Mouse (Mus musculus): ENCODE results near the gene Cdhr4. TPM values are rescaled to one million over a fixed set of nuclear protein-coding genes. Genes with fewer than 3 reads are reported as not detected.
A peak's percentile ranks its signal among the peaks of the same experiment; 100 is the strongest.

Cdhr4 gene
- polyA plus RNA-seq, 1 experiment = not detected

- TF ChIP-seq CTCF (IDR thresholded peaks at IDR 0.05; ENCODE audit: insufficient read depth, low read depth, low read length) (no peak), POLR2A (IDR thresholded peaks at IDR 0.05; ENCODE audit: insufficient read depth, low read depth, low read length) (no peak)
- no peak overlapping the region for H3K4me3 ChIP-seq (ENCODE audit: insufficient read depth, low read depth, low read length)
- peak overlapping the region; percentile 94 for H3K27ac ChIP-seq (ENCODE audit: insufficient read depth, low read depth, low read length)
- 57% methylated on average over 4 of the region's 4 CpGs for WGBS
- peaks cover 35% of the 10 kb centered on the region for H3K4me1 ChIP-seq (ENCODE audit: control insufficient read depth, insufficient read depth, low read length)
Observed at GRCm38 (mm10) chr9:107960928-107961327, 31.4 kb upstream of the Cdhr4 start.

DNA sequence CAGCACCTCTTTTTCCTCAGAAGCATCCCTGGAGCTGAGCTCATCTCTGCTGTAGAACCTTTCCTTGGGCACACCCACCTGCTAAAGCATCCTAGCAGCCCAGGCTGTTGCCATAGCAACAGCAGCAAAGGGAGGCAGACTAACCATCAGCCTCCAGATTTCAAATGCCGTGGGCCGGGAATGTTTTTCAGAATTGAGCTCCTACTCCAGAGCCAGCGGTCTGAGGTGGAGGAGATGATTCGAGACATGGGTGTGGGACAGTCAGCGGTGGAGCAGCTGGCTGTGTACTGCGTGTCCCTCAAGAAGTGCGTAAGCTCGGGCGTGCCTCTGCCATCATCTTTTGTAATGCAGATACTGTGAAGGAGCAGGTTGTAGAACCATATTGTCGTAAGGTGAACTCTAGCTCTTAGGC, 30.9 kb upstream of the Cdhr4 start:
- Histone ChIP-seq H3K4me1 (ENCODE audit: control insufficient read depth, insufficient read depth, low read length) (peaks cover 35% of the 10 kb centered on the region), H3K27ac (ENCODE audit: insufficient read depth, low read depth, low read length) (peak overlapping the region; percentile 94), H3K4me3 (ENCODE audit: insufficient read depth, low read depth, low read length) (peak overlapping the region; percentile 16; the same call in 1 of the 2 replicates)
- TF ChIP-seq CTCF (IDR thresholded peaks at IDR 0.05; ENCODE audit: insufficient read depth, low read depth, low read length) = no peak
- no peak for TF ChIP-seq POLR2A (IDR thresholded peaks at IDR 0.05; ENCODE audit: insufficient read depth, low read depth, low read length)
- 28% methylated on average over 10 of the region's 10 CpGs for WGBS

DNA sequence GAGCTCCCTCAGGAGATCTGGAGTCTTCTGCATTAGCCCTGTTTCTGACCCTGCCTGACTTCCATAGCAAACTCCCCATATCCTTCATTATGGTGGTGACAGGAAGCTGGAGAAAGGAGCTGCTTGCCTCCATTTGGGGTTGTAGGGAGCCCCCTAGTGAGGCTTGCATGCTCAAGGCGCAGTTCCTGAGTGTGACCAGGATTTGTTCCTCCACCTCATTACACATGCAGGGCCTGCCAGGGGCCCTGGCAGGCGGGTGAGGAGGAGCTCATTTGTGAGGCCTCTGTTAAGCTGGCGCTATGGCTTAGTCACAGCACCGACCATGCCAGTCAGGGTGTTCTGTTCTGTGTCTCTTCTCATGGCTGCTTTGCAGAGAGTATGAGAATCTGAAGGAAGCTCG, 30.4 kb upstream of the Cdhr4 start:
- WGBS = 18% methylated on average over 5 of the region's 5 CpGs

GRCm38 (mm10) chr9:107962916-107963315, 29.4 kb upstream of the Cdhr4 start:
- TF ChIP-seq CTCF (IDR thresholded peaks at IDR 0.05; ENCODE audit: insufficient read depth, low read depth, low read length) (no peak), POLR2A (IDR thresholded peaks at IDR 0.05; ENCODE audit: insufficient read depth, low read depth, low read length) (no peak)
- Histone ChIP-seq H3K27ac (ENCODE audit: insufficient read depth, low read depth, low read length) (peak overlapping the region; percentile 40; the same call in 1 of the 2 replicates), H3K4me3 (ENCODE audit: insufficient read depth, low read depth, low read length) (no peak overlapping the region), H3K4me1 (ENCODE audit: control insufficient read depth, insufficient read depth, low read length) (peaks cover 35% of the 10 kb centered on the region)
- whole genome bisulfite sequencing = 95% methylated on average over 9 of the region's 9 CpGs

More for the DNA sequence above, 30.4 kb upstream of the Cdhr4 start:
- peak overlapping the region; percentile 82 for H3K27ac ChIP-seq (ENCODE audit: insufficient read depth, low read depth, low read length)
- H3K4me1 ChIP-seq (ENCODE audit: control insufficient read depth, insufficient read depth, low read length) = peaks cover 35% of the 10 kb centered on the region
- TF ChIP-seq CTCF (IDR thresholded peaks at IDR 0.05; ENCODE audit: insufficient read depth, low read depth, low read length) (peak; percentile 66), POLR2A (IDR thresholded peaks at IDR 0.05; ENCODE audit: insufficient read depth, low read depth, low read length) (no peak)
- H3K4me3 ChIP-seq (ENCODE audit: insufficient read depth, low read depth, low read length) = peak overlapping the region; percentile 16; the same call in 1 of the 2 replicates

- H3K27ac ChIP-seq (ENCODE audit: insufficient read depth, low read depth, low read length) = no peak overlapping the region
- H3K4me1 ChIP-seq (ENCODE audit: control insufficient read depth, insufficient read depth, low read length) = peaks cover 35% of the 10 kb centered on the region
- no peak overlapping the region for H3K4me3 ChIP-seq (ENCODE audit: insufficient read depth, low read depth, low read length)
- WGBS = 22% methylated on average over 5 of the region's 5 CpGs
- TF ChIP-seq POLR2A (IDR thresholded peaks at IDR 0.05; ENCODE audit: insufficient read depth, low read depth, low read length) (no peak), CTCF (IDR thresholded peaks at IDR 0.05; ENCODE audit: insufficient read depth, low read depth, low read length) (peak; percentile 77)
Observed at GRCm38 (mm10) chr9:107963700-107964099, 28.6 kb upstream of the Cdhr4 start.

- Histone ChIP-seq H3K4me1 (ENCODE audit: control insufficient read depth, insufficient read depth, low read length) (peaks cover 35% of the 10 kb centered on the region), H3K27ac (ENCODE audit: insufficient read depth, low read depth, low read length) (no peak overlapping the region), H3K4me3 (ENCODE audit: insufficient read depth, low read depth, low read length) (no peak overlapping the region)
- TF ChIP-seq POLR2A (IDR thresholded peaks at IDR 0.05; ENCODE audit: insufficient read depth, low read depth, low read length) = no peak
- TF ChIP-seq CTCF (IDR thresholded peaks at IDR 0.05; ENCODE audit: insufficient read depth, low read depth, low read length) = no peak
- WGBS = 93% methylated on average over 9 of the region's 9 CpGs
Observed at GRCm38 (mm10) chr9:107964681-107965080, 27.6 kb upstream of the Cdhr4 start.

DNA sequence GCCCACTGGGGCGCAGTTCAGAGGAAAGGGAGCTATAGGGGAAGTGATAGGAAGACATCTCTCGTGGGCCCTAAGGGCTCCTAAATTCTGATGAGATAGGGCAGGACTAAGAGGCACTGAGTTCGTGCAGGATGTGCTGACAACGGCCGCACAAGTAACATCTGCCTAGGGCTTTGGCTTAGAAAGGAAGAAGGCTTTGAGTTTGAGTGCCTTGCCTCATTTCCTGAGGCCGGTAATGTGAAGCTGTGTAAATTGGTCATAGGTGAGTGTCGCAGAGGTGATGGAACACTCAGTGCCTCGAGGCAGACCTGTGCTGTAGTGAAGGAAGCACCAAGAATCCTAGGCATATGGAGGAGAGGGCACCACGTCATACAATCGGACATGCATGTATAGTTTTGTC, 25.6 kb upstream of the Cdhr4 start:
- 96% methylated on average over 10 of the region's 10 CpGs for WGBS
- TF ChIP-seq CTCF (IDR thresholded peaks at IDR 0.05; ENCODE audit: insufficient read depth, low read depth, low read length) = no peak
- TF ChIP-seq POLR2A (IDR thresholded peaks at IDR 0.05; ENCODE audit: insufficient read depth, low read depth, low read length) = no peak
- H3K27ac ChIP-seq (ENCODE audit: insufficient read depth, low read depth, low read length) = no peak overlapping the region
- H3K4me1 ChIP-seq (ENCODE audit: control insufficient read depth, insufficient read depth, low read length) = peaks cover 19% of the 10 kb centered on the region
- H3K4me3 ChIP-seq (ENCODE audit: insufficient read depth, low read depth, low read length) = no peak overlapping the region

DNA sequence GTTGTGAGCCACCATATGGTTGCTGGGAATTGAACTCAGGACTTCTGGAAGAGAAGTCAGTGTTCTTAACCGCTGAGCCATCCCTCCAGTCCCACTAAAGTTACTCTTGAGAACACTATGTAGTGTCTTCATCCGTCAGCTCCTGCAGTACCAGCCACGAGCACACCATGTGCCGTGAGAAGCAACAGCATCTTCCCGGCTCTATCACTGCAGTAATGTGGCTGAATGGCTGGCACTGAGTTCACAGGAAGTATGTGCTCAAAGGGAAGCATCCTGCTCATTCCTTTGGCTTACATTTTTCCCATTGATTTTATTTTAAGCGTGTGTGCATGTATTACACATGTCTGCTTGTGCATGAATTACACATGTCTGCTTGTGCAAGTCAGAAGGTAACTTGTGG, 24.9 kb upstream of the Cdhr4 start:
- H3K4me3 ChIP-seq (ENCODE audit: insufficient read depth, low read depth, low read length) = no peak overlapping the region
- H3K27ac ChIP-seq (ENCODE audit: insufficient read depth, low read depth, low read length) = no peak overlapping the region
- 87% methylated on average over 6 of the region's 6 CpGs for WGBS
- H3K4me1 ChIP-seq (ENCODE audit: control insufficient read depth, insufficient read depth, low read length) = peaks cover 11% of the 10 kb centered on the region
- TF ChIP-seq POLR2A (IDR thresholded peaks at IDR 0.05; ENCODE audit: insufficient read depth, low read depth, low read length) = no peak
- no peak for TF ChIP-seq CTCF (IDR thresholded peaks at IDR 0.05; ENCODE audit: insufficient read depth, low read depth, low read length)

DNA sequence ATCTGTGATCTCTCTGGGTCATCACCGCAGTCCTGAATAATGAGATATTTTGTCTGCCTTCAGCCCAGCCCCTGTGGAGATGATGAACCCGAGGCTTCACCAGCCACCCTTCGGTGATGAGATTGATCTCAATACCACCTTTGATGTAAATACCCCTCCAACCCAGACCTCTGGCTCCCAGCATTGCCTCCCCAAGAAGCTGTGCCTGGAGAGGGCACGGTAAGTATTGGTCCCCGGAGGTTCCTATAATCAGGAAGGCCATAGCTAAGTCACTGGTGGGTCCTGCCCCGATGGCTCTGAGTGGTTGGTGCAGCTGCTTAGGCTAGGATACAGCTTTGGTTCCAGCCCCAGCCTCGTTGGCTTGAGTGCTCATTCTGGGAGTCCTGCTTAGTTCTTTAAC, 23.8 kb upstream of the Cdhr4 start:
- 94% methylated on average over 7 of the region's 7 CpGs for WGBS
- peaks cover under 1% of the 10 kb centered on the region for H3K4me1 ChIP-seq (ENCODE audit: control insufficient read depth, insufficient read depth, low read length)
- TF ChIP-seq POLR2A (IDR thresholded peaks at IDR 0.05; ENCODE audit: insufficient read depth, low read depth, low read length) (no peak), CTCF (IDR thresholded peaks at IDR 0.05; ENCODE audit: insufficient read depth, low read depth, low read length) (no peak)
- no peak overlapping the region for H3K4me3 ChIP-seq (ENCODE audit: insufficient read depth, low read depth, low read length)
- no peak overlapping the region for H3K27ac ChIP-seq (ENCODE audit: insufficient read depth, low read depth, low read length)

DNA sequence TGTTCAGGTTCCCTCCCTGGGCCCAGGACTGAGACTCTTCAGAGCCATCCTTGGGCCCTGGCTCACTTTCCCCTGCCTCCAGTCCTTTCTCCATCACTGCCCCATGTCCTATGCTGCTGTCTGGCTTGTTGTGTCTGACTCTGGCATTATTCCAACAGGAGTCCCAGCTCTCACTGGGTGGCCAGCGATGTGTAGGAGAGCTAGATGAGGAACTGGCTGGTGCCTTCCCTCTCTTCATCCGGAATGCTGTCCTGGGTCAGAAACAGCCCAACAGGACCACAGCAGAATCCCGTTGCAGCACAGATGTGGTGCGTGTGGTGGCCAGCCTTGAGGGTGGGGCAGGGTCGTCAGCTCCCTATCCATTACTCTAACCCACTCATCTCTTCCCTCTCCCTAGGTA, 22.0 kb upstream of the Cdhr4 start:
- WGBS = 87% methylated on average over 5 of the region's 5 CpGs

More for the DNA sequence above, 22.0 kb upstream of the Cdhr4 start:
- Histone ChIP-seq H3K27ac (ENCODE audit: insufficient read depth, low read depth, low read length) (no peak overlapping the region), H3K4me1 (ENCODE audit: control insufficient read depth, insufficient read depth, low read length) (no peaks in the 10 kb centered on the region), H3K4me3 (ENCODE audit: insufficient read depth, low read depth, low read length) (no peak overlapping the region)
- no peak for TF ChIP-seq CTCF (IDR thresholded peaks at IDR 0.05; ENCODE audit: insufficient read depth, low read depth, low read length)
- TF ChIP-seq POLR2A (IDR thresholded peaks at IDR 0.05; ENCODE audit: insufficient read depth, low read depth, low read length) = no peak
